Mouse (Mus musculus) left cerebral cortex, postnatal 36 days (tissue): ENCODE measurements around the gene Plpp1. TPM values are rescaled to one million over a fixed set of nuclear protein-coding genes. Genes with fewer than 3 reads are reported as not detected.

Source experiments
- DNase-seq, 2 experiments: peaks; one replicate each; pipeline ENCODE4 v3.0.0; 2021 to 2022; ENCODE audit warnings: low spot score in 2 of 2, mixed read lengths in 1 of 2
- intact Hi-C: fragments of 180-260 bp; cut with DNase I; formaldehyde crosslinking; loops from one replicate; pipeline ENCODE4 v1.15.1; 2025
- total RNA-seq, 2 experiments: library from RNA; stranded (reverse); gene quantifications; 2 replicates each; pipeline ENCODE4 v1.2.3; 2021

Gene Plpp1
- total RNA-seq, 2 experiments from 2014 or later: 24.6 to 30.9 TPM

GRCm38 (mm10) chr13:112809504-112810247 lies 9.1 kb downstream of the Plpp1 start:
- DNase-seq: no peak
- intact Hi-C loops: no loop called here

GRCm38 (mm10) chr13:112810248-112810645 lies 9.7 kb downstream of the Plpp1 start:
- intact Hi-C loops: no loop called here
- DNase-seq: no peak

- intact Hi-C loops: no loop called here
- DNase-seq: no peak
These were observed 10.2 kb downstream of the Plpp1 start for GRCm38 (mm10) chr13:112810751-112811150.

GRCm38 (mm10) chr13:112811708-112812403 lies 11.3 kb downstream of the Plpp1 start:
- intact Hi-C loops: no loop called here

GRCm38 (mm10) chr13:112815996-112816395 lies 15.4 kb downstream of the Plpp1 start:
- DNase-seq: no peak
- intact Hi-C loops: no loop called here

More at GRCm38 (mm10) chr13:112811708-112812403, 11.3 kb downstream of the Plpp1 start:
- DNase-seq: no peak

- no peak for DNase-seq
- intact Hi-C loops: no loop called here
These were observed 17.5 kb downstream of the Plpp1 start for GRCm38 (mm10) chr13:112818125-112818524.

GRCm38 (mm10) chr13:112822413-112822812 lies 21.8 kb downstream of the Plpp1 start:
- no peak for DNase-seq
- intact Hi-C loops: no loop called here

- intact Hi-C loops: no loop called here
- DNase-seq: no peak
These were observed 22.8 kb downstream of the Plpp1 start for GRCm38 (mm10) chr13:112823236-112823910.

- DNase-seq: no peak
- intact Hi-C loops: no loop called here
These were observed 23.5 kb downstream of the Plpp1 start for GRCm38 (mm10) chr13:112823911-112824648.

- DNase-seq: no peak
- intact Hi-C loops: no loop called here
These were observed 24.9 kb downstream of the Plpp1 start for GRCm38 (mm10) chr13:112825479-112825878.

- no peak for DNase-seq
- intact Hi-C loops: no loop called here
These were observed 29.0 kb downstream of the Plpp1 start for GRCm38 (mm10) chr13:112829619-112830018.

GRCm38 (mm10) chr13:112832589-112832988 lies 32.0 kb downstream of the Plpp1 start:
- intact Hi-C loops: no loop called here
- DNase-seq: no peak

GRCm38 (mm10) chr13:112833253-112833894 lies 32.8 kb downstream of the Plpp1 start:
- DNase-seq: no peak
- intact Hi-C loops: no loop called here

GRCm38 (mm10) chr13:112833895-112834263 lies 33.3 kb downstream of the Plpp1 start:
- intact Hi-C loops: no loop called here
- no peak for DNase-seq

- no peak for DNase-seq
- intact Hi-C loops: no loop called here
These were observed 34.5 kb downstream of the Plpp1 start for GRCm38 (mm10) chr13:112835113-112835512.

- intact Hi-C loops: no loop called here
These were observed 36.4 kb downstream of the Plpp1 start for GRCm38 (mm10) chr13:112836951-112837350.

GRCm38 (mm10) chr13:112837621-112838155 lies 37.1 kb downstream of the Plpp1 start:
- intact Hi-C loops: no loop called here
- DNase-seq: no peak

More at GRCm38 (mm10) chr13:112836951-112837350, 36.4 kb downstream of the Plpp1 start:
- no peak for DNase-seq

GRCm38 (mm10) chr13:112838562-112839232 lies 38.1 kb downstream of the Plpp1 start:
- intact Hi-C loops: no loop called here
- no peak for DNase-seq
